Mouse (Mus musculus): ENCODE measurements around the gene Tc2n. TPM values are rescaled to one million over a fixed set of nuclear protein-coding genes. Genes with fewer than 3 reads are reported as not detected.

Tc2n gene
- 0.09 TPM in 1 of 2 replicates, not detected in the other for polyA plus RNA-seq (2021; fragmentation: Nextera tagmentation)
- long read RNA-seq, experiment 1, full-length matches to known transcripts, result 1 of 1 reads
- long read RNA-seq, experiment 1, partial matches to known transcripts, result 0 of 1 reads
- long read RNA-seq, experiment 1, other reads (novel, unspliced or antisense), result 0 of 1 reads
- long read RNA-seq, experiment 2, partial matches to known transcripts, result 0 of 1 reads
- long read RNA-seq, experiment 2, other reads (novel, unspliced or antisense), result 1 of 1 reads

GRCm38 (mm10) chr12:101718054-101718754 lies at the start of gene Tc2n:
Tc2n (minus strand) TSS chr12:101718523.

Other genes starting within 250 kb of the Tc2n start
- gene Fbln5, start 100.5 kb upstream of the Tc2n start, polyA plus RNA-seq (2021; fragmentation: Nextera tagmentation), result 6.3 and 6.5 TPM in 2 replicates
- 15.0 and 21.5 TPM in 2 replicates for gene Trip11, start 194.7 kb upstream of the Tc2n start, polyA plus RNA-seq (2021; fragmentation: Nextera tagmentation)
- gene Atxn3, start 239.7 kb upstream of the Tc2n start, polyA plus RNA-seq (2021; fragmentation: Nextera tagmentation), result 5.1 and 10.1 TPM in 2 replicates

Measured in left cerebral cortex, adult 6 months (tissue).